Mouse (Mus musculus) G1E (cell line): ENCODE measurements at regions not wholly inside any gene's neighbourhood (a gene's known extent, or its start where the extent isn't known, plus 50 kb on each side); places are given as distances from the start of the nearest gene placed in this dataset.

Experiments
- ATAC-seq: 2 replicates; pipeline ENCODE4 v1.8.0; 2016; ENCODE audit warnings: mild to moderate bottlenecking; ENCODE audit not compliant: insufficient number of reproducible peaks, poor library complexity, low FRiP score, severe bottlenecking; ENCODE audit errors: extremely low read depth
- DNase-seq: peaks from one replicate; pipeline ENCODE4 v3.0.0; 2012; ENCODE audit warnings: low spot score
- H3K27me3 ChIP-seq: 2 replicates; pipeline ENCODE4 v1.6.1; 2012; ENCODE audit warnings: mild to moderate bottlenecking, low read length, inconsistent platforms; ENCODE audit not compliant: insufficient read depth
- H3K36me3 ChIP-seq: replicated peaks from 2 replicates; pipeline ENCODE3; 2012; ENCODE audit warnings: mild to moderate bottlenecking, inconsistent platforms
- H3K4me1 ChIP-seq: 2 replicates; pipeline ENCODE4 v1.6.1; 2012; ENCODE audit warnings: low read depth, low read length, inconsistent platforms, mixed read lengths; ENCODE audit not compliant: insufficient read depth
- H3K4me3 ChIP-seq: 2 replicates; pipeline ENCODE4 v1.5.1; 2012; ENCODE audit warnings: low read depth, mild to moderate bottlenecking, inconsistent platforms, low read length, moderate library complexity, mixed read lengths
- H3K9me3 ChIP-seq: replicated peaks from 2 replicates; pipeline ENCODE4 v1.6.1; 2012; ENCODE audit warnings: inconsistent platforms
- CTCF ChIP-seq: IDR thresholded peaks from 2 replicates; pipeline ENCODE4 v1.5.1; 2012; ENCODE audit warnings: low read depth, low read length, inconsistent platforms, mixed read lengths
- GATA1 ChIP-seq: IDR thresholded peaks from 2 replicates; pipeline ENCODE4 v1.6.1; 2012; ENCODE audit warnings: borderline replicate concordance, low read length, inconsistent platforms, mixed read lengths
- GATA2 ChIP-seq: IDR thresholded peaks from 2 replicates; pipeline ENCODE4 v1.6.1; 2012; ENCODE audit warnings: low read depth, low read length, inconsistent platforms, borderline replicate concordance
- POLR2AphosphoS5 ChIP-seq: IDR thresholded peaks from 2 replicates; pipeline ENCODE4 v1.6.1; 2012; ENCODE audit warnings: low read depth, low read length, inconsistent platforms; ENCODE audit not compliant: insufficient replicate concordance
- TAL1 ChIP-seq: conservative IDR thresholded peaks from 2 replicates; pipeline ENCODE4 v1.6.1; 2012; ENCODE audit warnings: low read depth, low read length, inconsistent platforms, mixed read lengths

- no peaks in the 10 kb centered on the region for H3K27me3 ChIP-seq
- no peaks in the 10 kb centered on the region for H3K9me3 ChIP-seq
- H3K36me3 ChIP-seq: no peaks in the 10 kb centered on the region
- DNase-seq (no peak), ATAC-seq (no peak)
- H3K4me1 ChIP-seq: 0 out of 2 replicates have a peak, but pooled peaks cover 2% of the 10 kb centered on the region
- TF ChIP-seq CTCF: peak; percentile 65
- TF ChIP-seq GATA2: no peak
- no peak for TF ChIP-seq GATA1
- H3K4me3 ChIP-seq: no peak overlapping the region
Observed at GRCm38 (mm10) chr5:67530957-67531356, 76.7 kb upstream of the Shisa3 start.

DNA sequence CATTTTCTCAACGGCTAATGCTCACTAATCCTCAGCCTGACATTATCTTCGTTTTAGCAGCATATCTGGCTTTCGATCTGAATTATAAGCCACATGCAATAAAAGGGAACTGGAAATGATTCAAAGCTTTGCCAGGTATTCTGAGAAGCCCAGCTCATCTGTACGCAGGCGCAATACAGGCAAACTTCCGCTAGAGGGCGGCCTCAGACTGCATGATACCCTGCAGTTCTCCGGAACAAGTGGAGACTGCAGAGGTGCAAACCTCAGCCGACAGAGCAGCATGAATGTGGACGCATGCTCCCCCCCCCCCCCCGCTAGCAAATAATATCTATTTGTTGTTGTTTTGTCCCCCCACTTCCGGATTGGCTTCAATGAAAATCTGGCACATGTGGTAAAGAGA is 75.3 kb upstream of the Shisa3 start:
- DNase-seq (peak; percentile 34), ATAC-seq (peak; percentile 51; the same call in 1 of the 2 replicates)
- H3K27me3 ChIP-seq: peaks cover 4% of the 10 kb centered on the region; the same call in 1 of the 2 replicates
- TF ChIP-seq CTCF: peak; percentile 87
- TF ChIP-seq GATA2: no peak
- no peaks in the 10 kb centered on the region for H3K36me3 ChIP-seq
- H3K4me1 ChIP-seq: 0 out of 2 replicates have a peak, but pooled peaks cover 2% of the 10 kb centered on the region
- no peak overlapping the region for H3K4me3 ChIP-seq
- H3K9me3 ChIP-seq: no peaks in the 10 kb centered on the region

DNA sequence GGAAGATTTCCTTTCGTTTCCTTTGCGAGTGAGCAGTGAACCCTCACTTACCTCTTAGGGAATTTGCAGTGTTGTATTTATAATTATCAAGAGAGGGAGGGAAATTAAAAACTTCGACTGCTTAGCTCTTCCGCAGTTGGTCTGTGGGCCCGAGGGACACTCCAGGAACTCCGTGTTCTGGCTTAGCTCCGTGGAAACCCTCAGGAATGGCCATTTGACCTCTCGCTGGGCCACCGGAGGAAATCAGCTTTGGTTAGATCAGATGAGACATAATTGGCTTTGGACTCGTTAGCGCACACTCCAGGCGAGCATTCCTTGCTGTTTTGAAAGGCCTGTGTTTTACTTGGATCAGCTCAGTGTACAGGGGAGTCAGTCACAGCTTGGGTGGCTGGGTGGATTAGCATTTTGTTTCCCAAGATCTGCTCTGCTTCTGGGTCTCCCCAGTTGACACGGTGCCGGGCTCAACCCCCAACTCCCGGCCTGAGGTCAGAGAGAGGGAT is 74.9 kb upstream of the Shisa3 start:
- TF ChIP-seq CTCF (no peak), POLR2AphosphoS5 (no peak), GATA2 (no peak), GATA1 (no peak), TAL1 (no peak)
- DNase-seq: no peak

GRCm38 (mm10) chr5:67534056-67534455 is 73.6 kb upstream of the Shisa3 start:
- 0 out of 2 replicates have a peak, but pooled peaks cover 2% of the 10 kb centered on the region for H3K4me1 ChIP-seq
- no peak for TF ChIP-seq POLR2AphosphoS5
- no peak for TF ChIP-seq GATA2
- TF ChIP-seq GATA1: no peak
- no peak for TF ChIP-seq CTCF
- no peak for TF ChIP-seq TAL1
- H3K9me3 ChIP-seq: no peaks in the 10 kb centered on the region
- no peaks in the 10 kb centered on the region for H3K36me3 ChIP-seq
- H3K4me3 ChIP-seq: no peak overlapping the region
- no peak for ATAC-seq
- H3K27me3 ChIP-seq: peaks cover 4% of the 10 kb centered on the region; the same call in 1 of the 2 replicates
- no peak for DNase-seq

More for the DNA sequence above, 74.9 kb upstream of the Shisa3 start:
- peaks cover 4% of the 10 kb centered on the region; the same call in 1 of the 2 replicates for H3K27me3 ChIP-seq
- 0 out of 2 replicates have a peak, but pooled peaks cover 2% of the 10 kb centered on the region for H3K4me1 ChIP-seq
- ATAC-seq: no peak
- H3K4me3 ChIP-seq: no peak overlapping the region
- H3K9me3 ChIP-seq: no peaks in the 10 kb centered on the region
- no peaks in the 10 kb centered on the region for H3K36me3 ChIP-seq

GRCm38 (mm10) chr5:67537990-67538389 is 69.7 kb upstream of the Shisa3 start:
- no peak overlapping the region for H3K4me3 ChIP-seq
- H3K27me3 ChIP-seq: peaks cover 7% of the 10 kb centered on the region; the same call in 1 of the 2 replicates
- ATAC-seq: no peak
- DNase-seq: no peak
- no peak for TF ChIP-seq GATA1
- TF ChIP-seq GATA2: no peak
- TF ChIP-seq CTCF: no peak
- H3K36me3 ChIP-seq: no peaks in the 10 kb centered on the region
- no peaks in the 10 kb centered on the region for H3K4me1 ChIP-seq
- no peaks in the 10 kb centered on the region for H3K9me3 ChIP-seq

- Histone ChIP-seq H3K4me3 (no peak overlapping the region), H3K9me3 (no peaks in the 10 kb centered on the region), H3K27me3 (peaks cover 9% of the 10 kb centered on the region; the same call in 1 of the 2 replicates), H3K36me3 (no peaks in the 10 kb centered on the region), H3K4me1 (no peaks in the 10 kb centered on the region)
- TF ChIP-seq GATA1: no peak
- no peak for TF ChIP-seq TAL1
- no peak for TF ChIP-seq GATA2
- no peak for TF ChIP-seq POLR2AphosphoS5
- TF ChIP-seq CTCF: no peak
- DNase-seq (no peak), ATAC-seq (no peak)
Observed at GRCm38 (mm10) chr5:67539591-67540238, 68.0 kb upstream of the Shisa3 start.
